Mouse (Mus musculus): ENCODE data around the gene Dab1. TPM values are rescaled to one million over a fixed set of nuclear protein-coding genes. Genes with fewer than 3 reads are reported as not detected.

Gene Dab1
- total RNA-seq, 2 experiments from 2014 or later = 117 to 119 TPM

DNA sequence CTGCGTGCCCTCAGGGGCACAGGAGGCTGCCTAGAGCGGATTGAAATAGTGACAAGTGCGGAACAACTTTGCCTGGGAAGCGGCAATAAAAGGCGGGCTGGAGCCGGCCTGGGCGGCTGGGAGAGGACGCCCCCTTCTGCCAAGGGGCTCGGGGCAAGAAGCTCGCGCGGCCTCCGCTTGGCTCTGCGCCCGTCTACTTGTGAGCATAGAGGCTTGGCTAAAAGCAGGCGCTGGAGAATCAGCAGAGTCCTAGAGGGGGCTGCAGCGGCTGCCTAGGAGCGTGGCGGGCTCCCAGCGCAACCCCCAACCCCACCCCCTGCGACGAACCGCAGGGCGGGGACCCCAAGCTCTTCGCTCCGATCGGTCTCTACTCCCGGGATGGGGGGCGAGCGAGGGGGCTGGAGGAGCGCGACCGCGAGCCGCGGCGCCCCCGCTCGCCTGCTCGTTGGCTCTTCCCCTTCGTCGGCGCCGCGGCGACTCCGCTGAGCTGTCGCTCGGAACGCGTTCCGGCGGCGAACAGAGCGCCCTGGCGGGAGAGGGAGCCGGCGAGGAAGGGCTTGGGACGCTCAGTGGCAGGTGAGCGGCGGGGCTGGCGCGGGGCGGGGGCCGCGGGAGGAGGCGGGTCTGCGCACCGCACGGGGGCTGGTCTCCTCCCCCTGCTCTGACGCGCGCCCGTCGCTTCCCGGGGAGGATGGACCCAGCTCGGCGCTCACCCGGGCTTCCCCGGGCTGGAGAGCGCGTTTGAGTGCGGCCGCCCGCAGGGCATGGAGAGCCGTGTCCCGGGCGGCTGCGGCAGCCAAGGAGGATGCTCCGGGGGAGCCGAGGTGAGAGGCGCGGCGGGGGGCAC, 748.0 kb downstream of the Dab1 start:
- peak; percentile 75 to 86 for DNase-seq (ENCODE audit: low spot score in 2 of 2)

DNA sequence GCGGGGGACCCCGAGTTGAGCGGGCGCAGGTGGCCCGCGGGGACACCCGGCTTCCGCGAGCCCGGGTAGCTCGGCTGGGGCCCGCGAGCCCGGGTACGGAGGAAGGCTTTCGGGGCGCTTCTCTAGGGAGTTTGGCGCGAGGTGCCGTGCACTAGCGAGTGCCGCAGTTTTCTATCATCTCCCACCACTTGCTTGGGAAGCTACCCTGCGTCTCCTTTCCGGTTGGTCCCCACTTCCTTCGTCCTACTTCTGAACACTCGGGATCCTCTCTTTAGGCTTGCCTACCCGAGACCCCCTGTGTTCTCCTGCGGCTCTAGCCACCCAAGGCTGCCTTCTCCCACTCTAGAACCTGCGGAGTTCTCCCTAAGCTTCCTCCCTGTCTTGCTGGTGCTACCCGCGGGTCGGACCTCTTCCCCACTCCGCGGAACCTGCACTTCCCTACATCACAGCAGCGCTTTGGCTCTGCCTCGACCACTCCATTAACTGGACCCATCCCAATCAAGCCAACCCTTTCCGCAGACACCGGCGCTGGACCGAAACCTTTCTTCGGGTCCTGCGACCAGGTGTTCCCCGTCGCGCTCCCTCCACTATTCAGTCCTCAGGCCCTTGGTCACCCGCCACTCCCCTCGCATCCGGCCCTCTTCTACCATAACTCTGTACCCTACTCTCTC, 748.7 kb downstream of the Dab1 start:
- DNase-seq (ENCODE audit: low spot score in 2 of 2) = peak; percentile 20 to 34

DNA sequence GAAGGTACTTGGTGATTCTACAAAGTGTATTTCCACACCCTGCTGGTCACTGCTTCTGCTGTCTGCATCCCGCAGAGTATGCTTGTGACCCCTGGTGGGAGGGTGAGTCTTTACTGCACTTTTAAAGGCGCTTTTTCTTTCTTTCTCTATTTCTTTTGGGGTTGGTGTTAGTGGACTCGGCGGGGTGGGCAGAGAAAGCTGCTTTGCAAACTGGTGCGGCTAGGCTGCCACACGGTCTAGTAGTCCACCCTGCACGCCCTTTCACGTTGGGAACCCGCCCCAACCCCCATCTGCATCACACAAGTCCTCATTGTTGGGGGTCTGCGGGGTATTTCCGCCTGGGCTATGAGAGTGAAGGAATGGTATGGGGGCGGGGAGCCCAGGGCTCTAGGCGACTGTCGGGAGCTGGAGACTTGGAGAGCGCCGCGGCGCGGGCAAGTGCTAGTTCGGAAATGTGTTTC, 749.4 kb downstream of the Dab1 start:
- DNase-seq (ENCODE audit: low spot score in 2 of 2) = peak; percentile 62 to 77

DNA sequence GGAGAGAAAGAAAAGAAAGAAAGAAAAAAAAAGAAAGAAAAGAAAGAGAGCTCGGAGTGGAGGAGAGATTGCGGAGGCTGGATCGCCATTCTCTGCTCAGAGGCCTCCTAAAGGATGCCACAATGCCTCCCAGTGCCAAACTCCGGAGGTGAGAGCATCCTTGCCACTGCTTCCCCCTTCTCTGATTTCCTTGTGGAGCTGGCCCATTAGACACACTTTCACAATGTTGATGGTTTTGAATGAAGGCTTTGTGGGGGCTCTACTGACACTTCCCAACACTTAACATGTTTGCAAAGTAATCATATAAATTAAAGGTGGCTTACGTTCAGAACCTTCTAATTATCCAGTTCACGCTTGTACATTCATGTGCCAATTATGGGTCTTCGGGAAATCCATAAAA, 749.9 kb downstream of the Dab1 start:
- DNase-seq (ENCODE audit: low spot score in 2 of 2) = no peak

DNA sequence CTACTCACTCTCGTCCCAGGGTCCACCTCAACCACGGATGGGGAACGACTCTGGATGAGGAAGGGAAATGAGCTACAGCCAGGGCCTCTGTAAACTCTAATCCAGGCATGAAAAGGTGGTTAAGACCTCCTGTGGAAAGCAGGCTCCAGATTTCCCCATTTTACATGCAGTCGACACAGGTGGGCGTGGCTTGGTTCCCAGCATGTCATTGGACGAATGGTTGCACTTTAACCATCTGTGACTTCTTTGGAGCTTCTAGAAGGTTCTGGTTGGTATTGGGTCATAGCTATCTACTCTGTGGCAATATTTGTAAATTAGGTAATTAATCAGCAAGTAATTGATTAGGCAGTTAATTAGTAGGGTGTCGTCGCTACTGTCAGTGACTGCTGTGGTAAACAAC, 752.0 kb downstream of the Dab1 start:
- DNase-seq (ENCODE audit: low spot score in 2 of 2) = no peak

DNA sequence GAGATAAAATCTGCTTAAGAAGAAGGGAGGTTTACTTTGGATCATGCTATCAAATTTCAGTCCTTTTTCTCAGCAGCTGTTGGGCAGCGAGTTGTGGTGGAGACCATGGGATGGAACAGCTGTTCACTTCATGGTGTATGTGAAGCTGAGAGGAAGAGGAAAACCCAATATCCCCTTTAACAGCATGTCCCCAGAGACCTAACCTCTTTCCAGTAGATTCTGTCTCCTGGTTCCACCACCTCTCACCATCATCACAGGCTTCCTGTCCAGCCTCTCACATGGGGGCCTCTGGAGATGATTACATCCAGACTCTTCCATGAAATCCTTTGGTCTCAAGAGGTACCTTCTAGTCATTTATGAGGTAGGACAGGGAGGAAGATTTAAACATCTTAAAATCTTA, 755.0 kb downstream of the Dab1 start:
- DNase-seq (ENCODE audit: low spot score in 2 of 2) = no peak

DNA sequence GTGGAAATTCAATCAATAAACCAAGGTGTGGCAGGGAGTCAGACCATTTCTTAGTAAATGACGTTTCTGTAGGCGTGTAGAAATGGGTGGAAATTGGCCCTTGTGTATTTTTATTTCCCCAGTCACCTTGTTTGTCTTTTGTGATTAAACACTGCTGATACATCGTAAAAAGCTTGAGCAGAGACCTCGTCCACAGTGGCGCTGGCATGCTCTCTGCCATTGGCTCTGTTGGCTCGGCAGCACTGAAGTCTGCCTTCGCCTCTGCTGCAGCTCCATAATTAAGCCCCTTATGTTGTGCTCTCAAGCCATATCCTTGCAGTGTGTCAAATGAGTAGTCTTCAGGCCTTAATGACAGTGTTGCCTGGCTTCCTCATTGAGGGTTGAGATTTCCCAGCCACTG, 765.5 kb downstream of the Dab1 start:
- DNase-seq (ENCODE audit: low spot score in 2 of 2) = no peak

DNA sequence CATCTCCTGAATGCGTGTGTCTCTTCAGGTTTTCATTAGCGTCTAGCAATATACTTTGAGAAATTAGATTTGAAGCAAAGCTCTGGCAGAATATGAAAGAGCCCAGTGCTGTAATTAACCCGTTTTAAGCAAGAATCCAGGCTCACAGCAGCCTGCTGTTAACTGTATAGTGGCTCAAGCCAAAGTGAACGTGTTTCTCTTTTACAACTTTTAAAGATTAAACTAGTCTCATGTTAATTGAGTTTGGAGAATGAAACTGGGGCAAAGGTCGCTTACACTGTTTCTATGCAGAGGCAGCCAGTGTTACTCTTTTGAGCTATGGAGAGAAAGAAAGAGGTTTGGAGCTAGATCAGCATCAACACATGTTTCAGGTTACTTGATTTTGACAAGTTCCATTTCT, 766.1 kb downstream of the Dab1 start:
- no peak for DNase-seq (ENCODE audit: low spot score in 2 of 2)

DNA sequence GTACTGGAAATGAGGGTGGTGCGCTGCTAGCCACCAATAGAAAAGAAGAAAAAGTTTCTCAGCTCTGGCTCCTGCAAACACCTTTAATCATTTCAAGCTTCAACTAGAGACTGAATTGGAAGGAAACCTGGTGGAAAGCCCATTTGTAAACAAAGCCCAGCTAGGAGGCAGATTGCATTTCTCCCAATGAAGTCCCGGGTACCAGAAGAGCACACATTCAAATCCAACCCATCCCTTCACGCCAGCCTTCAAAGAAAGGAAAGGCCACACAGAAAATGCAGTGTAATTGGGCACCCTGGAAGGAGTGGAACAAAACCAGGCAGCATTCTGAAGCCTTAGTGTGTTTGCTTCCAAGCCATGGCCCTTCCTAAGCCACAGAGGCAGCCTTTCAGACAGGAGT, 776.4 kb downstream of the Dab1 start:
- no peak for DNase-seq (ENCODE audit: low spot score in 2 of 2)

DNA sequence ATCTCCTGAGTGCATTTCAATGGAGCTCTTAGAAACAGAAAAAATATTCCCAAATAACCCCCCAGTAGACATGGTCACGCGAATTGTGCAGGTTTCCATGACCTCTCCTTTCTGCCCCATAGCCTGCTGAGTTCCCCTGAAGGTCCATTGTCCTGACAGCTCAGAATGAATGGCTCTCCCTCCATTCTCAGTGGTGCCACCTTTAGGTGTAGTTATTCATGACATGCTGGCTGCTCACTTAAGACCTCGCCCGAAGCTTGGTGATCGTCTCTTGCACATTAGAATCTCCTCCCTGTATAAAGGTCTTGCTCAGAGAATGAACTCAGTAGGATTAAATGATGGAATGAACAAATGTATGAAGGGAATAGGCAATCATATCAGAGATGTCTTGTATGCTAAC, 776.9 kb downstream of the Dab1 start:
- DNase-seq (ENCODE audit: low spot score in 2 of 2) = no peak

DNA sequence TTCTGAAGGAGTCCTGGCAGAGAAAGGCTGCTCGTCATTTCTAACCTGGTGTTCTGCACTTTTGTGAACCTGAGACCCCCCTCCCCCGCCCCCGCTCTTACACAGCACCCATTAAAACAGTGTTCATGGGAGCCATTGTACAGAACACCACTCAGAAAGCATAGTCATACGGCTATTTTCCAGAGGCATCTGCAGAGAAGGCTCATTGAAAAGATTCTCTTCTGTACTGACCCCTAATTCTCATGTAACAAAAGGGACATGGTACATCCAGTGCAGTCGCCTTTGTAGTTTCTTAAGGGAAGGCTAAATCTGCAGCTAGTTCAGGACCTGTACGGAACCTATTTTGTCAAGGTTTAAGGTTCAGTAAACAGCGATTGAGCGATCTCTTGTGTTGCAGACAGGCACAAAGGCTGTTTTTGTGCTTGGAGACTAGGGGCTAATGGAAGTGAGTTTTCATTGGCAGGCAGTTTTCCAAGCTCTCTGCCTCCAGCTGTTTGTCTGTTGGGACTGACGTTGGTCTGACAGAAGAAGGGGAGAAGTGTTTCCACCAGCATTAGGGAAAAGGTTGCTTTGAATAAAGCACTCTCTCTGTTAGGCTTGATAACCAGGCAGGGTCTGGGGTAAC, 780.1 kb downstream of the Dab1 start:
- no peak for DNase-seq (ENCODE audit: low spot score in 2 of 2)

DNA sequence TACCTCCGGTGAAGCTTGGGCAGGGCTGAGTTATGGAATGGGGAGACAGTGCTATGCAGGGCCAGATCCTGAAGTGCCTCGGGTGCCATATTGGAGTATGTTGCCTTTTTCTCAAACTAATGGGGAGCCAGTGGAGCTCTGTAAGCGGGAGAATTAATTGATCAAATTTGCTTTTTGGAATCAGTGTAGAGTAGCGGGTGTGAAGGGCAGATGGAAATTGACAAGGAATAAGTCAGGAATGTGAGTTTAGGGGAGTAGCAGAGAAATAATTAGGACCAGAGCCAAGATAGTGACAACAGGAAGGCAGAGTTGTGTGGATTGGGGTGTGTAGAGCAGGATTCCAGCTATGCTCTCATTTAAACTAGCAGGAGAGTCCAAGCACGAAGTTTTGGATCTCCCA, 784.9 kb downstream of the Dab1 start:
- no peak for DNase-seq (ENCODE audit: low spot score in 2 of 2)

DNA sequence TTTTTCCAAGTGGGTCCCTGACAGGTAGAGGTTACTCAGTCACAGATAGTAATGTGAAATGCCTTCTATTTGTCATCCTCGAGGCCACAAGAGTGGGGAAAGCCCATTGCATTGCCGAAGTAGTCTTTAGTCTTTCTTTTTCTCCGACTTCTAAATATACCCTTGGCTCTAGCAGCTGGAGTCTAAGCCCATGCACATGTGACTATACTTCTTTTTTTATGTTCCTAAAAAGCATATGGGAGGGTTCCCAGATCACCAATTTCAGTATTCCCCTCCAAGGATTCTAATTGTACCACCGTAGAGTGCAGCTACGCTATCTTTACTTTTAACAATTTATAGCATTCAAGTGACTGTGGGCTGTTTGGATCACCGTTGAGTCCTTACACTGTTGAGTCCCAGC, 791.8 kb downstream of the Dab1 start:
- no peak for DNase-seq (ENCODE audit: low spot score in 2 of 2)

DNA sequence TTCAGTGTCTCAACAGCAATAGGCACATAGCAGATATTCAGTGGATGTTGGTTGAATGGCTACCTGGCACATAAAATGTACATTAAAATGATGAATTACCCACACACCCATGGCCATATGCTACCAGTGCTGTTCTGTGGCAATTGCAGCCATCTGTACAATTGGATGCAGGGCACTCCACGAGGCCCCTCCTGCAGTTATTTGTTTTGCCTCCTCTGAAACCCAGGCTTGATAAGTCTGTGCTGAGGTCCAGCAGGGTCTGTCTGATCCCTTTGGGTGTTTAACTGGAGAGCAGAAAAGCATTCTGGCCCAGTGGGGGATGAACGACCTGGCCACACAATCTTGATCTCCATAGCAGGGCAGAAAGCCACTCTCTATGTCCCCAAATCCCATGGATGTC, 796.3 kb downstream of the Dab1 start:
- DNase-seq (ENCODE audit: low spot score in 2 of 2) = no peak

DNA sequence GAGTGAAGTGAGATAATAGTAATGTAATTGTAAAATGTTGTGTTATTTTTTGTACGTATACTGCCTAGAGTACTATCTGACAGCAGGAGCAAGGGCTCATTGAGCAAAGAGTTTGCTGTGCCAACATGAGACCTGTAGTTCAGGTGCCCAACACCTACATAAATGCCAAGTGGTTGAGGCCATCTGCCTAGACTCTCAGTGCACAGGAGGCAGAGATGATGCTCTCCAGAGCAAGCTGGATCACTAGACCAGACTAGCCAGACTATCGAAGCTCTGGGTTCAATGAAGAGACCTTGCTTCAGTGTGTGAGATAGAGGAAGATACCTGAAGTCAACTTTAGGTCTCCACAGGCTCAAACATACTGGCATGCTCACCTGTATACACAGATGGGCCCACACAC, 799.2 kb downstream of the Dab1 start:
- DNase-seq (ENCODE audit: low spot score in 2 of 2) = no peak

DNA sequence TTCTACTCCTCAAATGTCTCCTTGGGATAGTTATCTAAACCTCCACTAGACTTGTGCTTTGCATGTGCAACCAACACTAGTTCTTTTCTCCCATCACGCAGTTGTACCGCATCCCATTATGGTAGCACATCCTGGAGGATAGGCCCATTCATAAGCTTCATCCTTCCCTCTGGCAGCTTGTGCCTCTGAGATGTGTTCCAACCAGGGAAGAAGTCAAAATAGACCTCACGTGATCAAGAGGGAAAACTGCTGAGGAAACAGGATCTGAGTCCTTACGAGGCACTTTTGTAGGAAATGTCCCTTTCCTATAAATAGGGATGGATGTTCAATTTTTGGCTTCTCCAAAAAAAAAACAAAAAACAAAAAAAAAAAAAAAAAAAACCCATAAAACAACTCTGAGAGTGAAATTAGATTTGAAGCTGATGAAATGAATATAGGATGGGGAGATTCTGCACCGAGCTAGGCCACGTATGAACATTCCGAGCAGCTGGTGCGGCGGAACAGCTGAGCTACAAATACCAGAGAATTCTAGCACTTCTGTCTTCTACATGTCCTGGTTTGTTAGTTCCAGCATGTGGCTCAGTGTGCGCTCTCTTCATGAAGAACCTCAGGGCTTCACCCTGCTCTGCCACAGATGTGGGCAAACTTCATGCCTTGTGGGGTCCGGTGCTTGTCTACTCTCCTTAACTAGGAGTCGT, 802.0 kb downstream of the Dab1 start:
- DNase-seq (ENCODE audit: low spot score in 2 of 2) = no peak

DNA sequence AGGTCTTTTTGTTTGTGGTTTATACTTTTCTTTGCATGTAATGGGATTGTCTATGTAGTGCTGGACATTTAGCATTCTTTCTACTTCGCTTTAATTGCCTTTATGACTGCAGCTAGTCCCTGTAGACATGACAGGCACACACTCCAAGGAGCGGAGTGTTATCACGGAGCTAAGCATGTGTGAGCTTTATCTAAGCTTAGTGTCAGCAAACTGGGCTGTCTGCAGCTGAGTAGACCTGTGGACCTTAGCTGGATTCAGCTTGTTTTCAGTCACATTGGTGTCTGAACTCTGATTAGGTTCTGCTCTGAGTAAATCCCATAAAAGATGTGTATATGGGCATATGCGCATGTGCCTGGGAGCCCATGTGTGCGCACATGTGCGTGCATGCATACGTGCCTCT, 810.0 kb downstream of the Dab1 start:
- DNase-seq (ENCODE audit: low spot score in 2 of 2) = no peak

DNA sequence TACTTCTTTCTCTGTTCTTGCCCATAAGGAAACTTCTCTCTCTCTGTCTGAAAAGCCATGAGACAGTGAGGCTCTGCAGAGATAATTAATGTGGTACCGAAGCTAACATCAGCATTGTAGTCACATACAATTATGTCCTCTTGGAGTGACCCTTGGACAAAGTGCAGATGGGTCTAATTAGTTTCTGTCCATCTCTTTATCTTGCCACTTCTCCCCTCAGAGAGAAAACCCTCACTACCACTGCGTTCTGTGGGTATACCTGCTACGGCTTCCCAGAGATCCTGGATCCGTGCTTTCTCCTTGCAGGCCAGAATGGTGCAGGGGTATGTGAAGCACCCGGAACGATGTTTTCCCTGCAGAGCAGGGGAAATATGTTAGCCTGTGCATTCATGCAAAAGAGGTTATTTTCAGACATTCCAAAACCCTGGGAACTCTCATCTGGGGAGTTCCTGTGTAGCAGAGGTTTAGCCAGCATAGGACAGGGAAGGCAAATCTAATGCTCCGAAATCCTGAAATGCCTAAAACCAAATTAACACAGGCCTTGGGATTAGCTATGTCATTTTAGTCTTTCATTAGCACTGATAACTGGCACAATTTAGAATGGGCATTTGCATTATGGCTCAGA, 812.2 kb downstream of the Dab1 start:
- DNase-seq (ENCODE audit: low spot score in 2 of 2) = no peak

DNA sequence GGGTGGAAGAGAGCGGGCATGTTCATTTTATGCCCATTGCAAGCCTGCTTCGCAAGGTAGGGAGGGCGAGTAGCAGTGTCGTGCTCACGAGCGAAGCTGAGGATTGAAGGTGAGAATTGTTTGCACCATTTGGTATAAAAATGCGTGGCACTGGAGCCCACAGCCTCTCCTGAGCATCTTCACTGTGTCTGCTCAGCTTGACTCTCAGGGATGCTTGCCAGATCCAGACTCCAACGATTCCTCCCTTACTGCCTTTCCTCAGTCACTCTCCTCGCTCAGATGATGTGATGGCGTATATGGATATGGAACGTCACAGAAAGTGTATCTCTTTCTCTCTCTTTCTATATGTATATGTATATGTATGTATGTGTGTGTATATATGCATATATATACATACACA, 813.0 kb downstream of the Dab1 start:
- no peak for DNase-seq (ENCODE audit: low spot score in 2 of 2)

DNA sequence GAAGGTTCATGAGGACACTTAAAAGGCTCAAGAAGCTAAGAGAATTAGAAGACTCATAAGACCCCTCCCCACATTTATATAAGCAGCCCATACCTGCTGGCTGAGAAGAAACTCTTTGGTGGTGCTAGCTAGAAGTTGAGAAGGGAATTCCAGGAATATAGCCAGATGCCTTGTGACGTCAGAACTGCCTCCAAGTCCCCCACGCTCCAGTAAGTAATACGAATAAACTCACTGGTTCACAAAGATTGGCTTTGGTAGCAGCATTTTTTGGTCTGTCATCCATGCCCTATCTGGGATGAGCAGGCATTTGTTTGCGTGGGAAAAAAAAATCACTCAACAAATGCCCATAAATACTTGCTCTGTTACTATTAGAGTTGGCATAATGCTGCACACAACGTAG, 816.6 kb downstream of the Dab1 start:
- no peak for DNase-seq (ENCODE audit: low spot score in 2 of 2)

DNA sequence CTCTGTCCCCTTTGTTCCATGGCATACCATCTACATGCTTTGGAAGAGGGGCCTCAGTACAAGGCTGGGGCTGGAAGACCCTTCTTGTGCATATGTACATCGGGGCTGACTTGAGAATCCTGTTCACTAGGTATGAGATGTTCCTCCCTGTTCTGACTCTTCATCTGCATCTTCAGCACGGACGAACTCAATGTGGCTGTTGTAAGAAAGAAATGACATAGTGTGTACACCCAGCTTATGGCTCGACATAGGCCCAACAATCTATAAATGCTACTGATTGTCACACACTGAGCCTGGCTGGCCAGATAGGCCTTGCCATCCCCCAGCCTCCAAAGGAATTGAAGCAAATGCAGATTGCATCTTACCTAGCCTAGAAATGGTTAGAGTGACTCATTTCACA, 817.3 kb downstream of the Dab1 start:
- no peak for DNase-seq (ENCODE audit: low spot score in 2 of 2)
